Mouse (Mus musculus) kidney, embryonic 15.5 days (tissue): ENCODE data around the gene Uspl1. TPM values are rescaled to one million over a fixed set of nuclear protein-coding genes. Genes with fewer than 3 reads are reported as not detected.

Source experiments
- ATAC-seq: fragments of 200-750 bp; cut with Nextera tagmentation; replicated peaks from 2 replicates; pipeline ENCODE4 v1.8.0; 2017; ENCODE audit warnings: moderate TSS enrichment; ENCODE audit not compliant: low FRiP score
- H3K27ac ChIP-seq: fragments of 300-500 bp; sonication (generic); 2 replicates; pipeline ENCODE4 v1.5.1; 2015; ENCODE audit warnings: mild to moderate bottlenecking, inconsistent platforms
- H3K27me3 ChIP-seq: fragments of 300-500 bp; sonication (generic); 2 replicates; pipeline ENCODE4 v1.6.1; 2015; ENCODE audit warnings: inconsistent platforms
- H3K36me3 ChIP-seq: fragments of 300-500 bp; sonication (generic); 2 replicates; pipeline ENCODE4 v1.6.1; 2015; ENCODE audit warnings: inconsistent platforms
- H3K4me1 ChIP-seq: fragments of 300-500 bp; sonication (generic); 2 replicates; pipeline ENCODE4 v1.6.1; 2015; ENCODE audit warnings: inconsistent platforms
- H3K4me2 ChIP-seq: fragments of 300-500 bp; sonication (generic); 2 replicates; pipeline ENCODE4 v1.6.1; 2015; ENCODE audit warnings: moderate library complexity, mild to moderate bottlenecking, inconsistent platforms
- H3K4me3 ChIP-seq: fragments of 300-500 bp; sonication (generic); replicated peaks from 2 replicates; pipeline ENCODE4 v1.5.1; 2015; ENCODE audit warnings: mild to moderate bottlenecking, inconsistent platforms
- H3K9ac ChIP-seq: fragments of 300-500 bp; sonication (generic); 2 replicates; pipeline ENCODE4 v1.6.1; 2015; ENCODE audit warnings: mild to moderate bottlenecking, inconsistent platforms
- H3K9me3 ChIP-seq: fragments of 300-500 bp; sonication (generic); replicated peaks from 2 replicates; pipeline ENCODE4 v1.6.1; 2016; ENCODE audit warnings: inconsistent platforms
- WGBS: fragments of 180-500 bp; shearing (Covaris S2); methylation state at CpG from one replicate; pipeline ENCODE4 v1.1.7; 2015; ENCODE audit warnings: mixed read lengths; 5-methylcytosine and 5-hydroxymethylcytosine counted together
- polyA plus RNA-seq: library from polyadenylated mRNA; unstranded; fragments of >200 nt; fragmentation: Nextera tagmentation; extraction: Ambion mirVana; gene quantifications from 2 replicates; pipeline ENCODE4 v1.2.1, GENCODE M21; 2015

The Uspl1 gene
- polyA plus RNA-seq, 1 experiment from 2014 or later: 40.0 TPM

GRCm38 (mm10) chr5:149219493-149219892 lies 35.3 kb downstream of the Uspl1 start:
- H3K4me3 ChIP-seq: no peak overlapping the region
- H3K36me3 ChIP-seq: peaks cover 32% of the 10 kb centered on the region
- no peak overlapping the region for H3K27ac ChIP-seq
- no peak overlapping the region for H3K9ac ChIP-seq
- no peaks in the 10 kb centered on the region for H3K27me3 ChIP-seq
- H3K9me3 ChIP-seq: no peaks in the 10 kb centered on the region
- peaks cover 8% of the 10 kb centered on the region for H3K4me1 ChIP-seq
- ATAC-seq: no peak
- WGBS: 85% methylated on average over 3 of the region's 3 CpGs
- no peak overlapping the region for H3K4me2 ChIP-seq

DNA sequence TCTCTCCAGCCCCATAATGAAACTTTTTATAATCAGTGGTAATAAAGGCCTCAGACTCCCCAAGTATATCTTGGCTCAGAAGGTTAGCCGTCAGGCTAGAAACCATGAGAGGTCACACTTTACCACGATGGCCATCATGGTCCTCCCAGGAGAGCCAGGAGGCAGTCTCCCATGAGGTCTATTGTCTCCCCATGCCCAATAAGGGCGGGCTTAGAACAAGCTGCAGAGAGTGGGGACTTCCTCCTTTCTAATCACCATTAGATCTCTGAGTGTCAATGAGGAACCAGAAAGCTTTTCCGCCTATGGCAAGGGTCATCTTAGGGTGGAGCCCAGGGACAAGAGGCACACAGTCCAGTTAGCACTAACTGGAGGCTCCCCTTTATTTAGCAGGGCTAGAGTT lies 37.2 kb downstream of the Uspl1 start:
- Histone ChIP-seq H3K9me3 (no peaks in the 10 kb centered on the region), H3K4me1 (peaks cover 14% of the 10 kb centered on the region), H3K27ac (no peak overlapping the region), H3K27me3 (no peaks in the 10 kb centered on the region), H3K4me3 (no peak overlapping the region), H3K4me2 (no peak overlapping the region), H3K36me3 (peaks cover 14% of the 10 kb centered on the region), H3K9ac (no peak overlapping the region)
- WGBS: 80% methylated on average over 4 of the region's 4 CpGs
- no peak for ATAC-seq

DNA sequence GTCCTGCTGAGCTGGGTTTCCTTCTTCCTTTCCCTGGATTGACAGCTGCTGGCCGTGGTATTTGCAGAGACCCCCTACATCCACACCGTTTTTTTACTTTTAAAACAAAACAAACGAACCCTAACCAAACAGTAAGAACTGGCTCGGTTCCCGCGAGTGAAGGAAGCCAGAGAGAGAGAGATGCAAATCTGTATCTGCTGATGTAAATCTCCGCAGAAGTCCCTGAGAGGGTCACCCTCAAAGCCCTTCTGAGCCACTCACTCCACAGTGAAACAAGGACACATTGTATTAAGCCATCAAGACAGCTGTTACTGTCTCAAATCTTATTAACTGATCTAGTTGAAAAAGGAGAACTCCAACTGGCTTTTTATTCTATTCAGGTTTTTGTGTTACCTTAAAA lies 40.5 kb downstream of the Uspl1 start:
- Histone ChIP-seq H3K27me3 (no peaks in the 10 kb centered on the region), H3K36me3 (no peaks in the 10 kb centered on the region), H3K9me3 (no peaks in the 10 kb centered on the region), H3K9ac (no peak overlapping the region), H3K4me3 (no peak overlapping the region), H3K27ac (no peak overlapping the region), H3K4me1 (peaks cover 21% of the 10 kb centered on the region), H3K4me2 (0 out of 2 replicates have a peak overlapping the region, but pooled peaks have one; percentile 13)
- 11% methylated on average over 7 of the region's 7 CpGs for WGBS
- no peak for ATAC-seq

GRCm38 (mm10) chr5:149228700-149229618 lies 44.8 kb downstream of the Uspl1 start:
- Histone ChIP-seq H3K4me2 (peak overlapping the region; percentile 56), H3K36me3 (no peaks in the 10 kb centered on the region), H3K9ac (peak overlapping the region; percentile 39; the same call in 1 of the 2 replicates), H3K9me3 (no peaks in the 10 kb centered on the region), H3K27ac (peak overlapping the region; percentile 94), H3K4me1 (peaks cover 19% of the 10 kb centered on the region), H3K27me3 (no peaks in the 10 kb centered on the region), H3K4me3 (peak overlapping the region; percentile 60)
- peak; percentile 99 for ATAC-seq
- 3% methylated on average over 55 of the region's 55 CpGs for WGBS

DNA sequence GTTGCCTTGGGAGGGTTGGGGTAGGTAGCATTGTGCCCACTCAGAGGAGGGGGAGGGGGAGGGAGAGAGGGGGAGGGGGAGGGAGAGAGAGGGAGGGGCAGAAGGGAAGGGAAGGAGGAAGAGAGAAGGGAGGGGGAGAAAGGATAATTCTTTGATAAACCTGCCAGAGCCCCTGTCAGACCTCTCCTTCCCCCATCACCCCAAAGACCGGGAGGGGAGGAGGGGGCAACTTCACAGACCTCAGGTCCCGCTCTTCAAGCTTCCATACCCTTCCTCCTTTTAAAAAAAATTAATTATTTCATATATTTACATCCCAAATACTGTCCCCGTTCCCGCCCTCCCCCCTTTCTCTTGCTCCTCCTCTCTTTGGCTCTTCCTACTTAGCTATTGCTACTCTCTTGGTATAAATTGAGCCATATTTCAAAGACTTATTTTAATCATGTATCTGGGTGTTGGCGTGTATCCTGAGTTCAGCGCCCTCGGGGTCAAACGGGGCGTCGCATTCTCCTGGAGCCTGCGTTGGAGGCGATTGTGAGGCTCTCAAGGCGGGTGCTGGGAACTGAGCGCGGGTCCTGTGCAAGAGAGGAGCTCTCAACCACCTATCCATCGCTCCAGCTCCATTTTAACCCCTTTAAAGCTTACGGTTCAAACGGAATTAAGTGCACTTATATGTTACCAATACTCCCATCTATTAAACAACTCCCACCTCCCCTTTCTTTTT lies 45.6 kb downstream of the Uspl1 start:
- peak; percentile 16; the same call in 1 of the 2 replicates for ATAC-seq
- Histone ChIP-seq H3K9ac (peak overlapping the region; percentile 39; the same call in 1 of the 2 replicates), H3K36me3 (no peaks in the 10 kb centered on the region), H3K9me3 (no peaks in the 10 kb centered on the region), H3K4me1 (peaks cover 11% of the 10 kb centered on the region), H3K4me3 (peak overlapping the region; percentile 60), H3K4me2 (peak overlapping the region; percentile 55), H3K27ac (peak overlapping the region; percentile 94), H3K27me3 (no peaks in the 10 kb centered on the region)
- 75% methylated on average over 18 of the region's 18 CpGs for WGBS

- Histone ChIP-seq H3K9ac (no peak overlapping the region), H3K4me2 (no peak overlapping the region), H3K27ac (no peak overlapping the region), H3K4me1 (no peaks in the 10 kb centered on the region), H3K27me3 (no peaks in the 10 kb centered on the region), H3K4me3 (no peak overlapping the region), H3K9me3 (no peaks in the 10 kb centered on the region), H3K36me3 (no peaks in the 10 kb centered on the region)
- no peak for ATAC-seq
- 80% methylated on average over 7 of the region's 7 CpGs for WGBS
These were observed 50.9 kb downstream of the Uspl1 start for GRCm38 (mm10) chr5:149235002-149235401.

GRCm38 (mm10) chr5:149237221-149237950 lies 53.2 kb downstream of the Uspl1 start:
- 84% methylated on average over 24 of the region's 24 CpGs for WGBS
- Histone ChIP-seq H3K36me3 (no peaks in the 10 kb centered on the region), H3K9ac (no peak overlapping the region), H3K27me3 (no peaks in the 10 kb centered on the region), H3K4me3 (no peak overlapping the region), H3K9me3 (no peaks in the 10 kb centered on the region; the same call in 1 of the 2 replicates), H3K4me1 (no peaks in the 10 kb centered on the region), H3K4me2 (no peak overlapping the region), H3K27ac (no peak overlapping the region)
- ATAC-seq: no peak

DNA sequence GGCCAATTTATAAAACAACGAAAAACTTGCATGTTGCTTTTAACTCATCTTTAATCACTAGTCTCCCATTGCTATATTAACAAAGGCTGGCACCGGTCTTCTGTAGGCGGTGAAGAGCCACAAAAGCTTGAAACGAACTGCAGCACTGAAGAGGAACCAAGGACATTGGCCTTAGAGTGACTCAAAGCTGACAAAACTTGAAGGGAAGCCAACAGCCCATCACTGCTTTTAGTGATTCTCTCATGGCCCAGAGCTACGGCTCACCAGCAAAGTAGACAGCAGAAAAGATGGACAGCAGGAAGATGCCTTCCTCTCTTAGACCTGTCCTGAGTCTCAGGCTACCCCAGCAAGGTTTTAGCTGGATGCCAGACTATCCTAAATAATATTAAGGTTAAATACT lies 58.3 kb downstream of the Uspl1 start:
- H3K9ac ChIP-seq: no peak overlapping the region
- H3K4me1 ChIP-seq: peaks cover 13% of the 10 kb centered on the region
- no peaks in the 10 kb centered on the region for H3K36me3 ChIP-seq
- H3K4me2 ChIP-seq: no peak overlapping the region
- no peak overlapping the region for H3K27ac ChIP-seq
- no peak overlapping the region for H3K4me3 ChIP-seq
- no peaks in the 10 kb centered on the region; the same call in 1 of the 2 replicates for H3K9me3 ChIP-seq
- 92% methylated on average over 5 of the region's 5 CpGs for WGBS
- no peaks in the 10 kb centered on the region for H3K27me3 ChIP-seq
- ATAC-seq: no peak

DNA sequence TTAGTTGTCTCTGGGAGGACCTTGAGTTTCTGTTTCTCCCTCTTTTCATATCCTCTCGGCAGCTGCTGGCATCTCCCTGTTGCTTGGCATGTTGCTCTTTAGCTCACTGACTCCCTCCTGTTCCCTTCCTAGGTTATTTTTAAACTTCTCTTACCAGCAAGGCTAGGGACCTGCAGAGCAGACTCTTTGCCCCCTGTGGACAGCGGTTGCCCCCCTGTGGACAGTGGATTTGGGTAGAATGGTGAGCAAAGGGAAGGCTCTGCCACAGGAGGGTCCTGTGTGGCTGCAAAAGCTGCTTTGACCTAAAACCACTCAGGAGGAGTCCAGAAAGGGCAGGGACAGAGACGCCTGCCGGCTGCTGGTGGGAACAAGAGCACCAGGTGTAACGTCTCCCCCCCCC lies 58.9 kb downstream of the Uspl1 start:
- ATAC-seq: no peak
- 34% methylated on average over 5 of the region's 5 CpGs for WGBS
- no peak overlapping the region for H3K4me3 ChIP-seq
- H3K9me3 ChIP-seq: no peaks in the 10 kb centered on the region; the same call in 1 of the 2 replicates
- no peaks in the 10 kb centered on the region for H3K36me3 ChIP-seq
- H3K9ac ChIP-seq: no peak overlapping the region
- H3K4me2 ChIP-seq: no peak overlapping the region
- no peaks in the 10 kb centered on the region for H3K27me3 ChIP-seq
- H3K27ac ChIP-seq: no peak overlapping the region
- H3K4me1 ChIP-seq: peaks cover 15% of the 10 kb centered on the region

DNA sequence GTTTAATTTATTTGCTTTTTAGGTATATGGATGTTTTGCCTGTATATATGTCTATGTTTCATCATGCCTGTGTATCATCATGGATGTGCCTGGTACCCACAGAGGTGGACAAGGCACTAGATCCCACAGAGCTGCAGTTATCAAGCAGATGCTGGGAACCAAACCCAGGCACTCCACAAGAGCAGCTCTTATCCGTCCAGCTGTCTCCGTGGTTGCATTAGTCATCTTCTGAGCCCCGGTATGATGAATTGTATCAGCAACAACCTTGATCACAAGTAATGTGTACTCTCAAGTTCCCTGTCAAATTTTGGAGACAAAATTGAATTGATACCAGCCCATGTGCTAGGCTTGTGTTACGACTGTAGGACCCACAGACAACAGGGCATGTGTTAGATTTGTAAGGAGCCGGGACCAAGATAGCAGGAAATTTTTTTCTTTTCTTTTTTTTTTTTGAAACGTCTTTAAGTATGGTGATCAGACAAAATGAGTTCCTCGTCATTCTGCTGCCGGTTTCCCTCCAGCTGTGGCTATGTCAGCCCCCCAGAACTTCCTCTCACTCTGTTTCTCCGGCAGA lies 61.3 kb downstream of the Uspl1 start:
- Histone ChIP-seq H3K9me3 (no peaks in the 10 kb centered on the region; the same call in 1 of the 2 replicates), H3K27ac (peak overlapping the region; percentile 33; the same call in 1 of the 2 replicates), H3K4me2 (peak overlapping the region; percentile 56), H3K4me3 (peak overlapping the region; percentile 19; the same call in 1 of the 2 replicates), H3K36me3 (no peaks in the 10 kb centered on the region), H3K4me1 (peaks cover 15% of the 10 kb centered on the region), H3K27me3 (no peaks in the 10 kb centered on the region), H3K9ac (no peak overlapping the region)
- 49% methylated on average over 9 of the region's 9 CpGs for WGBS
- ATAC-seq: no peak

- Histone ChIP-seq H3K27ac (peak overlapping the region; percentile 33; the same call in 1 of the 2 replicates), H3K4me1 (peaks cover 15% of the 10 kb centered on the region), H3K9me3 (no peaks in the 10 kb centered on the region; the same call in 1 of the 2 replicates), H3K9ac (peak overlapping the region; percentile 12; the same call in 1 of the 2 replicates), H3K4me2 (peak overlapping the region; percentile 56), H3K27me3 (no peaks in the 10 kb centered on the region), H3K36me3 (no peaks in the 10 kb centered on the region), H3K4me3 (peak overlapping the region; percentile 19)
- 16% methylated on average over 16 of the region's 16 CpGs for WGBS
- ATAC-seq: peak; percentile 85
These were observed 61.9 kb downstream of the Uspl1 start for GRCm38 (mm10) chr5:149245965-149246470.
